Mouse (Mus musculus) kidney, adult 2 months (tissue): ENCODE results near the gene Mgat4b. TPM values are rescaled to one million over a fixed set of nuclear protein-coding genes. Genes with fewer than 3 reads are reported as not detected.

Experiments
- DNase-seq: peaks from one replicate; pipeline ENCODE4 v3.0.0; 2021
- H3K27ac ChIP-seq: fragments of 200-500 bp; 2 replicates; pipeline ENCODE4 v1.5.1; 2012; ENCODE audit warnings: low read depth, low read length, control low read depth, inconsistent platforms; ENCODE audit not compliant: insufficient read depth
- H3K27me3 ChIP-seq: fragments of 200-500 bp; replicated peaks from 2 replicates; pipeline ENCODE4 v1.6.1; 2012; ENCODE audit warnings: mild to moderate bottlenecking, moderate library complexity, low read length, inconsistent platforms; ENCODE audit not compliant: control insufficient read depth, insufficient read depth
- H3K36me3 ChIP-seq: fragments of 200-500 bp; 2 replicates; pipeline ENCODE4 v1.6.1; 2012; ENCODE audit warnings: mild to moderate bottlenecking, moderate library complexity, low read length, inconsistent platforms; ENCODE audit not compliant: control insufficient read depth, insufficient read depth
- H3K4me1 ChIP-seq: fragments of 200-500 bp; 2 replicates; pipeline ENCODE4 v1.6.1; 2011; ENCODE audit warnings: low read length; ENCODE audit not compliant: control insufficient read depth, insufficient read depth
- H3K4me3 ChIP-seq: fragments of 200-500 bp; 2 replicates; pipeline ENCODE4 v1.5.1; 2011; ENCODE audit warnings: mild to moderate bottlenecking, low read depth, low read length, control low read depth; ENCODE audit not compliant: insufficient read depth
- CTCF ChIP-seq: fragments of 200-500 bp; conservative IDR thresholded peaks from 2 replicates; pipeline ENCODE4 v1.5.1; 2011; ENCODE audit warnings: low read depth, mild to moderate bottlenecking, control low read depth, low read length, moderate library complexity, mixed read lengths; ENCODE audit not compliant: insufficient read depth, insufficient read length
- POLR2A ChIP-seq: fragments of 200-500 bp; IDR thresholded peaks from one replicate; pipeline ENCODE4 v1.6.1; 2011; ENCODE audit warnings: low read depth, low read length, control low read depth
- WGBS: fragments of 180-500 bp; shearing (Covaris S2); methylation state at CpG from one replicate; pipeline ENCODE4 v1.1.7; 2018; 5-methylcytosine and 5-hydroxymethylcytosine counted together
- polyA plus RNA-seq: library from polyadenylated mRNA; depleted of rRNA; stranded (reverse); fragments of >200 nt; gene quantifications from 2 replicates; pipeline ENCODE4 v1.2.3, GENCODE M21; 2012

Mgat4b gene
- polyA plus RNA-seq, 1 experiment = 85.4 TPM

- Histone ChIP-seq H3K27me3 (no peaks in the 10 kb centered on the region), H3K4me1 (peaks cover 16% of the 10 kb centered on the region; the same call in 1 of the 2 replicates), H3K4me3 (no peak overlapping the region), H3K36me3 (no peaks in the 10 kb centered on the region), H3K27ac (peak overlapping the region; percentile 69)
- WGBS = 44% methylated on average over 8 of the region's 8 CpGs
- DNase-seq = peak; percentile 93
- TF ChIP-seq CTCF (no peak), POLR2A (no peak)
Observed at GRCm38 (mm10) chr11:50265931-50266330, 55.2 kb downstream of the Mgat4b start.

GRCm38 (mm10) chr11:50266997-50267396 is 56.3 kb downstream of the Mgat4b start:
- 91% methylated on average over 3 of the region's 3 CpGs for WGBS
- Histone ChIP-seq H3K36me3 (no peaks in the 10 kb centered on the region), H3K27ac (0 out of 2 replicates have a peak overlapping the region, but pooled peaks have one; percentile 16), H3K4me3 (no peak overlapping the region), H3K27me3 (no peaks in the 10 kb centered on the region), H3K4me1 (peaks cover 16% of the 10 kb centered on the region; the same call in 1 of the 2 replicates)
- TF ChIP-seq POLR2A = no peak
- no peak for TF ChIP-seq CTCF
- DNase-seq = no peak

- H3K27me3 ChIP-seq = no peaks in the 10 kb centered on the region
- TF ChIP-seq CTCF (peak; percentile 57), POLR2A (no peak)
- WGBS = 77% methylated on average over 2 of the region's 2 CpGs
- H3K36me3 ChIP-seq = no peaks in the 10 kb centered on the region
- H3K4me3 ChIP-seq = no peak overlapping the region
- H3K4me1 ChIP-seq = peaks cover 16% of the 10 kb centered on the region; the same call in 1 of the 2 replicates
- peak; percentile 29 for DNase-seq
- H3K27ac ChIP-seq = no peak overlapping the region
Observed at GRCm38 (mm10) chr11:50269163-50269562, 58.5 kb downstream of the Mgat4b start.

GRCm38 (mm10) chr11:50269885-50270284 is 59.2 kb downstream of the Mgat4b start:
- peaks cover 16% of the 10 kb centered on the region; the same call in 1 of the 2 replicates for H3K4me1 ChIP-seq
- TF ChIP-seq CTCF (no peak), POLR2A (no peak)
- H3K4me3 ChIP-seq = no peak overlapping the region
- no peak overlapping the region for H3K27ac ChIP-seq
- no peaks in the 10 kb centered on the region for H3K36me3 ChIP-seq
- DNase-seq = no peak
- WGBS = 100% methylated on average over 1 of the region's 1 CpGs
- H3K27me3 ChIP-seq = no peaks in the 10 kb centered on the region

- no peak overlapping the region for H3K27ac ChIP-seq
- TF ChIP-seq CTCF (no peak), POLR2A (no peak)
- DNase-seq = no peak
- H3K36me3 ChIP-seq = no peaks in the 10 kb centered on the region
- H3K4me3 ChIP-seq = no peak overlapping the region
- WGBS = 85% methylated on average over 2 of the region's 2 CpGs
- no peaks in the 10 kb centered on the region for H3K27me3 ChIP-seq
- peaks cover 4% of the 10 kb centered on the region; the same call in 1 of the 2 replicates for H3K4me1 ChIP-seq
Observed at GRCm38 (mm10) chr11:50272819-50273218, 62.1 kb downstream of the Mgat4b start.

DNA sequence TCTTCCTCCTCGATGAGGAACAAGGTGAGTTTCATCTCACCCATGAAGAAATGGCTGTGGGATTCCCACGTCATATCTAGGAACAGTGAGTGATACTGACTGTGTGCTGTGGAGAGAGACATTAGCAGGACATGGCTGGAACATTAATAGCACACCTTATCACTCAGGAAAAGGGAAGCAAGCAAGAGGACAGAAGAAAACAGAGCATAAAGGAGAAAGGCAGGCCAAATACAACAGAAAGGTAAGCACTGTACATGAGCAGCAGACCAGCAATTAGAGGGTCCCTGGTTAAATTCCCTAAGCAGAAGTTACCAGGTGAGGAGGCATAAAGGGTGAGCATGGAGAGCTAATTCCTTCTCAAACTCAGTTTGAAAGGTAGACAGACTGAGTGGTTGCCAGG is 64.4 kb downstream of the Mgat4b start:
- Histone ChIP-seq H3K27me3 (no peaks in the 10 kb centered on the region), H3K27ac (no peak overlapping the region), H3K4me3 (no peak overlapping the region), H3K36me3 (no peaks in the 10 kb centered on the region), H3K4me1 (peaks cover 3% of the 10 kb centered on the region; the same call in 1 of the 2 replicates)
- TF ChIP-seq CTCF (no peak), POLR2A (no peak)
- 80% methylated on average over 2 of the region's 2 CpGs for WGBS
- DNase-seq = no peak

- TF ChIP-seq POLR2A (no peak), CTCF (no peak)
- no peak overlapping the region for H3K27ac ChIP-seq
- no peaks in the 10 kb centered on the region for H3K36me3 ChIP-seq
- no peaks in the 10 kb centered on the region for H3K27me3 ChIP-seq
- DNase-seq = no peak
- peaks cover 3% of the 10 kb centered on the region; the same call in 1 of the 2 replicates for H3K4me1 ChIP-seq
- H3K4me3 ChIP-seq = no peak overlapping the region
- 62% methylated on average over 5 of the region's 5 CpGs for WGBS
Observed at GRCm38 (mm10) chr11:50275568-50276151, 65.0 kb downstream of the Mgat4b start.

DNA sequence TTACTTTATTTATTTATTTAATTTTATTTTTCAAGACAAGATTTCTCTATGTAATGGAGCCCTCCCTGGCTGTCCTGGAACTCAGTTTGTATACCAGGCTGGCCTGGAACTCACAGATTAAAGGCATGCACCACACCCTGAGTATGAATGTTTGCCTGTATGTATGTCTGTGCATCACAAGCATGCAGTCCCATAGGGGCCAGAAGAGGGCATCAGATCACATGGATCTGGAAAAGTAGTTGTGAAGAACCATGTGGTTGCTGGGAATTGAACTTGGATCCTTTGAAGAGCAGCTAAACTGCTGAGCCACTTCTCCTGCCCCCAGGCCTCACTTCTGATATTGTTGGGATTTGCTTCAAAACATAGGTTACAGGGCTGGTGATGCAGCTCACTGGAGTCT is 66.3 kb downstream of the Mgat4b start:
- H3K4me3 ChIP-seq = no peak overlapping the region
- no peaks in the 10 kb centered on the region for H3K27me3 ChIP-seq
- no peak for DNase-seq
- TF ChIP-seq CTCF (0 out of 2 replicates have a peak, but pooled peaks have one; percentile 1), POLR2A (no peak)
- peaks cover 3% of the 10 kb centered on the region; the same call in 1 of the 2 replicates for H3K4me1 ChIP-seq
- H3K36me3 ChIP-seq = no peaks in the 10 kb centered on the region
- H3K27ac ChIP-seq = no peak overlapping the region
